Comparison of ENCODE assay signal across 9 mouse cellular contexts in the genomic region with DNA sequence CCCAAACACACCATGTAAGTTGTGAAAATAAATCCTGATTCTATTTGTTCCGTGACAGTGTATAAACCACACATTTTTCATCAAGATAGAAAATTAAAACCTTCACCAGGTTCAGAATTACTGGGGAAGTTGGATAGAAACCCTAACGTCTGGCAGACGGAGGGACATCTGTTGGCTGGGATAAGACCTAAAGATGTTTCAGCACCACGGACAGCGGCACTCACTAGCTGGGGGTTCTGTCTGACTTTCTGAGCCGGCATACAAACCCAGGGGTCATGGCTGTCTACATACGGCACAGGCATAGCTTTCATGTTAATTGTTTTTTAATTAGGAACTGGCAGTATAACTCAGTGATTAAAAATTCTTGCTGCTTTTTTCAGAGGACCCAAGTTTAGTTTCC.
DNase-seq lines count a peak whose midpoint lies in the region; ATAC-seq lines count a peak whose summit lies in the region.
"Had no signal": no experiment of that assay in that cellular context is flagged by ENCODE, and none has a peak within 500 bp of the region (broad histone marks: within the 10 kb centered on the region; RNA-seq: fewer than 3 reads in every experiment).

No protein-coding gene starts in this region.

- peak; percentile 76 for DNase-seq in heart, postnatal 4 days
- no peak for DNase-seq in heart, adult 9 months (ENCODE audit: low spot score in 2 of 2)
- DNase-seq in 3T3-L1 (ENCODE audit: low read depth, low spot score) = peak; percentile 62
- peak; percentile 29 for DNase-seq in WW6 (ENCODE audit: low read depth, low spot score)
- peak; percentile 72 for DNase-seq in thymus, postnatal 4 days
- no peak for DNase-seq in spleen, adult 18-20 months

- no peaks in the 10 kb centered on the region for H3K9me3 ChIP-seq in kidney, embryonic 15.5 days (replicated peaks)
- H3K9me3 ChIP-seq: limb, embryonic 12.5 days had no signal

- 0 out of 2 replicates have a peak, but pooled peaks have one; percentile 33 for ATAC-seq in kidney, embryonic 15.5 days (replicated peaks; ENCODE audit: low FRiP score)
- ATAC-seq in frontal cortex, adult (ENCODE audit: low TSS enrichment) = no peak

- peaks cover 30% of the 10 kb centered on the region for H3K27me3 ChIP-seq in kidney, embryonic 15.5 days

- no peak overlapping the region for H3K4me3 ChIP-seq in kidney, embryonic 15.5 days (replicated peaks)
- H3K4me3 ChIP-seq: limb, embryonic 12.5 days had no signal

- H3K36me3 ChIP-seq in kidney, embryonic 15.5 days = no peaks in the 10 kb centered on the region
- H3K36me3 ChIP-seq: limb, embryonic 12.5 days had no signal

- no peak overlapping the region for H3K27ac ChIP-seq in kidney, embryonic 15.5 days
- H3K27ac ChIP-seq: limb, embryonic 12.5 days had no signal

- H3K4me1 ChIP-seq in kidney, embryonic 15.5 days = peaks cover 18% of the 10 kb centered on the region

- WGBS in kidney, embryonic 15.5 days = 5% methylated on average over 7 of the region's 7 CpGs

- H3K4me2 ChIP-seq in kidney, embryonic 15.5 days = no peak overlapping the region
- H3K4me2 ChIP-seq: limb, embryonic 12.5 days had no signal

- H3K9ac ChIP-seq in kidney, embryonic 15.5 days = no peak overlapping the region
- H3K9ac ChIP-seq: limb, embryonic 12.5 days had no signal

Comparison
In these comparisons a context has a peak if more than half of its experiments do, and no peak if none do; other contexts are left out.
1. DNase-seq: peak in heart, postnatal 4 days (single experiment), 3T3-L1 (single experiment), WW6 (single experiment) and thymus, postnatal 4 days (single experiment); none in heart, adult 9 months (0 of 2) and spleen, adult 18-20 months (0 of 2).